Mouse (Mus musculus): Measurements from ENCODE around the gene 2310011J03Rik.
A peak's percentile ranks its signal among the peaks of the same experiment; 100 is the strongest.

DNA sequence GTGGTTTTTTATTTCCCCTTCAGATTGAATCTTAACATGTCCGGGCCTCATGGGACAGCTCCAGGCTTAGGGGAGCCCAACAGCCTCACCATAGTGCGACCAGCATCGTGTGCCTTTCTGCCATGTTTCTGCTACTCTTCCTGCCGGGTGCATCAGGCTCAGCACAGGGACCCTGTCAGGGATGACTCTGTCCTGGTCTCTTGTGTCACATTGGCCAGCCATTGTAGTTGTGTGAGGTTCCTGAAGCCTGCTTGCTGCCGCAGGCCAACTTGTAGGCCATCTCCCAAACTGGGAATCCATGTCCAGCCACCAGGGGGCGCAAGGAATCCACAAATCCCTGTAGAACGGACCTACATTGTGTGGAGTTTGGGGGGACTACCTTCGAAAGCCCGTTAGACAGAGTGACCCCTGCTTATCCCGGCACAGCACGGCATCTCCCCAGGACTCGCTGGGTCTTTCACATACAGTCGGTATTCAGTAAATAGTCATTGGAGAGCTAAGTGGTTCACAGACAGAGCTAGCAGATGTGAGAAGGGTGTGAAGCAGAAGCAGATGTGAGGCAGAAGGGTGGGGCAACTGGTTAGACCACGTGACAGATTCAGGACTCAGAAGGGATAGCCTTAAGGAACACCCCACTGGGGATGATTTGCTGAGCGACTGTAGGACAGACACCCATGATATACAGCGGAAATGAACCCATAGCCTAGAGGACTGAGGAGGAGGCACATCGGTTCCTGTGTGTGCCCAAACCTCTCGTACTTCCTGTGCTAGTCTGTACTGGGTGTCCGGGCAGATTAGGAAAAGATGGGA is 19.8 kb upstream of the 2310011J03Rik start:
- TF ChIP-seq POLR2A (IDR thresholded peaks at IDR 0.05; ENCODE audit: extremely low read depth, insufficient read depth, low read length) (no peak), CTCF (IDR thresholded peaks at IDR 0.05; ENCODE audit: low read depth, low read length) (peak; percentile 91)

Data from liver, adult 2 months (tissue).